Mouse (Mus musculus): ENCODE data around the gene Pla2g1b. TPM values are rescaled to one million over a fixed set of nuclear protein-coding genes. Genes with fewer than 3 reads are reported as not detected.
A peak's percentile ranks its signal among the peaks of the same experiment; 100 is the strongest.
"Not testable (repeated sequence)": the region's sequence is repeated elsewhere in the genome, so short reads cannot be mapped to it uniquely, and the experiment has no call there.

Gene Pla2g1b
- not detected in 2 replicates for polyA plus RNA-seq (2012; rRNA removed)

DNA sequence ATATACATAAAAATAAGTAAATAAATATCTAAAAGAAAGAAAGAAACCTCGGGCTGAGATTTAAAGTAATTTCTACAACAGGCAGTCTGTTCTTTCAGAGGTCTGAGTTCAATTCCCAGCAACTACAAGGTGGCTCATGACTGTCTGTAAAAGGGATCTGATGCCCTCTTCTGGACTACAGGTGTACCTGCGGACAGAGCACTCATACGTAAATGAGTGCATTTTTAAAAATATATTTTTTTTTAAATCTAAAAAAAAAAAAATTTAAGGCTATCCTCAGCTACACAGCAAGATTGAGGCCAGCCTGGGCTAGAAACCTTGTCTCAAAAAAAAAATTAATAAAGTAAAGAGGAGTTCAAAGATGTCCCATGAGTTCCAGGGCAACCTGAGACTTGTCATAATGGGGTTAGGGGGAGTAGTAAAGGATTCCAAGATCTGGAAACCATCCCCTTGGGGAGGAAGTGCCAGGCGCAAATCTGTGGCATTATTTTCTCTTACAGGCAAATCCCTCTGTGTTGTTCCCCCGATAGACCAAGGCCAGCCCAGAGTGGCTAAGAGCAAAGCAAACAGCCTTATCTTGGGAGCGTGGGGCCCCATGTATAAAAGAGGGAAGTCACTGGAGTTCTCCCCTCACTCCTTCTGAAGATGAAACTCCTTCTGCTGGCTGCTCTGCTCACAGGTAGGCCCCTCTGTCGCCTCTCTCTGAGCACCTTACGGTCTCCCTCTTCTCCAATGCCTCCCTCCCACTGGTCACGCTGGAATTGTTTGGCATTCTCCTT is at the start of gene Pla2g1b:
Gene Pla2g1b, plus strand, starts transcription at position 621 of the 779 bp plus-strand sequence.
- DNase-seq (ENCODE audit: extremely low spot score in 1 of 2, low spot score in 1 of 2): no peak

DNA sequence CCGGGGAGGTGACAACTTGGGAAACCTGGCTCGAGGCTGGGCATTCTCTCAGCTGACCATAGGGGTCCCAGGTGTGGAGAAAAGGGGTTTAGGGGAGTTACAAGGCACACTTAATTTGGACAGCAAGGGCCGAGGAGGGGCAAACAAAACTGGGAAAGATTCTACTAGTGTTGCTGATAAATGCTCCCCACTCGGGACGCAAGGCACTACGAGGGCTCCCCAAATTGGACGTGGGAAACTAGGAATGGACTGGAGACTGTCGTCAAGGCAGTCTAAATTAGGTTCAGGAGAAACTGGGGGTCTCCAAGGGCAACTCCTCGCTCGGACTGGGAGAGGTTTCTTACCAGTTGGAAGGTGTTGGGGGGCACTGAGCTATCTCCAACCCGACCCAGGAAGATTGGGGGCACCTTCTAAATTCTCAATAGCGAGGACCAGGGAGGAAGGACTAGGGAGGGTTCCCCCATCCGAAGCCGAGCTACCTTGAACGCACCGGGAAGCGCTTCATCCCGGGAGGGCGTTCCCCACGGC is 37.2 kb upstream of the Pla2g1b start:
- DNase-seq (ENCODE audit: extremely low spot score in 1 of 2, low spot score in 1 of 2): no peak

DNA sequence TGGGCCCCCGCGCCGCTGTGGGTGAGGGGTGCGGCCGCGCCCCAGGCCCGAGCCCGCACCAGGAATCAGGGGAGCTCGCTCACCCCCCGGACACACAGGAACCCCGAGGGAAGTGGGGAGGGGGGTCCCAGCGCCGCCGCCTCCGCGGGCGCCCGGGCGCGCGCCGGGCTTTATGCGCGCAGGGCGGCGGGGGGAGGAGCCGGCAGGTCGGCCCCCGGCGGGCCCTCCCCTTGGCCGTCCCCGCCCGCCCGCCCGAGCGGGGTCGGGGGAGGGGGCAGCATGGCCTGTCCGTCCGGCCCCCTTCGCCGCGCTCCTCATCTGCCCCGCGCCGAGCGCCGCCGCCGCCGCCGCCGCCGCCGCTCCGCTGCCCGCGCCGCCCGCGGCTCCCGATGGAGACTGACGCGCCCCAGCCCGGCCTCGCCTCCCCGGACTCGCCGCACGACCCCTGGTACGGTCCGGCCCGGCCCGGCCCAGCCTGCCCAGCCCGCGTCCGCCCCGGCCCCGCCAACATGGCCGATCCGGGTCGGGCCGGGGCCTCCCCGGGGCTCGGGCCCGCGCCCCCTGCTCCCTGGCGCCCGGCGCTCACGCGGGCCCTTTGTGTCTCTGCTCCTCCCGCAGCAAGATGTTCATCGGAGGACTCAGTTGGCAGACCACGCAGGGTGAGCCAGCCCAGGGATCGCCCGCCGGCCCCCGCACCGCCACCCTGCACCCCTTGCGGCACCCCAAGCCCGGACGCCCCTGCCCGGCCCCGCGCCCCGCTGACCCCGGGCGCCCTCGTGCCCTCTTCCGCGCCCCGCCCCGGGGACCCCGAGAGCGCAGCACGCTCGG is 36.5 kb upstream of the Pla2g1b start, which contains the start of gene Msi1:
Gene Msi1, plus strand, starts transcription at position 241 of the 828 bp plus-strand sequence.
- no peak for DNase-seq (ENCODE audit: extremely low spot score in 1 of 2, low spot score in 1 of 2)

DNA sequence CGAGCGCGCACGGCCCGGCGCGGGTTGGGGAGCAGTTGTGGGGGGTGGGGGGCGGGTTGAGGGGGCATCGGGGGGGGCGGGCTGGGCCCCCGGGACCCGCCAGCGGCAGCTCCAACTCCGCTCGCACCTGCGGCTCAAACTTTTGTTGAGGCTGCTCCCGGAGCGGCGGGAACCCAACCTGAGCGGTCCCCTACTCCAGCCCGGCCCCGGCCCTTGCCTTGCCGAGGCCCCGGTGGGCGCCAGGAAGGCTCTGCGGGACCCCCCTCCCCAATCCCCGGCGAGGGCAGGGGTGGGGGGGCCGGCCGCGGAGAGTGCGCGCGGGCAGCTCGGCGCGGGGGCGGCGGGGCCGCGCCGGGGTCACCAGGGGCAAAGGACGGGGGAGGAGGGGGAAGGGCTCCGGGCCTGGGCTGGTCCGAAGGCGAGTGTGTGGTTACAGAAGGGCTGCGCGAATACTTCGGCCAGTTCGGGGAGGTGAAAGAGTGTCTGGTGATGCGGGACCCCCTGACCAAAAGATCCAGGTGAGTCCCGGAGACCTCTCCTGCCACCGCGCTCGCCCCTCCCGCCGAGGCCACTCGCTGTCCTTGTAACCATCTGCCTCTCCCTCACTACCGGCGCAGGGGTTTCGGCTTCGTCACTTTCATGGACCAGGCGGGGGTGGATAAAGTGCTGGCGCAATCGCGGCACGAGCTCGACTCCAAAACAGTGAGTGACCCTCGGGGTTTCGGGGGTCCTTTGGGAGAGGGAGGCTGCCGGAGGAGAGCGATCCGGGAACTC is 35.7 kb upstream of the Pla2g1b start:
- no peak for DNase-seq (ENCODE audit: extremely low spot score in 1 of 2, low spot score in 1 of 2)

DNA sequence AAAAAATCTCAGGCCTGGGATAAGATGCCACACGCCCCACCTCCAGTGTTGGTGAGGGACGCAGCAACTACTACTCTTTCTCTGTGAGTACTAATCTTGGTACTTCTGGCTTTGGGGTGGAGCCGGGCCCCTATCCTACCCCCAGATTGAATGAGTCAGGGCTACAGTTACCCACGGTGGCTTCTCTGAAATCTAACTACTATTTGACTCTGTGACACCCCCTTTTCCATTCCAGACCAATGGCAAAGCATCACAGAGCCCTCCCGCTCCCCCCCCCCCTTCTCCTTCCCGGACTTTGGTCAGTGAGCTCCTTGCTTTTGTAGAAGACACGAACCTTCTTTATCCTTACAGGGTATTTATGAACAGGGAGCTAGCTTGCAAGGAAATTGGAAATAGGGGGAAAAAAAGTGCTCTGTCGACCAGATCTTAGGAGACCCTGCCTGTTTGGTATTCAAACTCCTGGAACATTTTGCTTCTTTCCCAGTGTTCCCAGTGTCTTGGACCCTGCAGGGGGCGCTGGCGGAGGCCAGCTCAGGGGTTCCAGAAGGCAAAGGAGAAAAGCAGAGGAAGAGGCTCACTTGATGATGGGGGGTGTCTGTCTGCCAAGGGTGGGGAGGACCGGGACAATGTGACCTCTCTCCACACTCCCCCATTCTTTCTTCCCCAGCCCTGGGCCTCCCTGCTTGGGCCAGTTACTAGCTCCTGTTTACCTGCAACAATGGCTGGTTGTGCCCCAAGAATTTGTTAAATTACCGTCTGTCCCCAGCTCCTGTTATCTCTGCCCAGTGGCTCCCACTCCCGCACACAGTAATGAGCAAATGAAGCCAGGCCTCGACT is 34.8 kb upstream of the Pla2g1b start:
- DNase-seq (ENCODE audit: extremely low spot score in 1 of 2, low spot score in 1 of 2): no peak

DNA sequence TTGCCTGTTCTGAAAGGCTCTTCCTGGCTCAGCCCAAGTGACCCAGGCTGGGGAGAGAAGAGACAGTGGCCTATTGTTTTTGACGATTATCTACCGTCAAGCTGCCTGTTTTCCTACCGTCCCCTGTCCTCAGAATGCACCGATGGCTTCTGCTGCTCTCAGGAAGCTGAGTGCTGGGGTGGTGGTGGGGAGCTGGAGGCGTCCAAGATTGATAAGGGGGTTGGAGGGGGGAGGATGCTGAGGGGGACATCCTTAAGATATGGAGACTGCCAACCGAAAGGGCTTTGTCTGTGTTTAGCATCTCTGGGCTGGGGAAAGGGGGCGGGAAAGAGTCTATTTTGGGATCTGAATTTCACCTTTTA is 34.2 kb upstream of the Pla2g1b start:
- DNase-seq (ENCODE audit: extremely low spot score in 1 of 2, low spot score in 1 of 2): no peak

DNA sequence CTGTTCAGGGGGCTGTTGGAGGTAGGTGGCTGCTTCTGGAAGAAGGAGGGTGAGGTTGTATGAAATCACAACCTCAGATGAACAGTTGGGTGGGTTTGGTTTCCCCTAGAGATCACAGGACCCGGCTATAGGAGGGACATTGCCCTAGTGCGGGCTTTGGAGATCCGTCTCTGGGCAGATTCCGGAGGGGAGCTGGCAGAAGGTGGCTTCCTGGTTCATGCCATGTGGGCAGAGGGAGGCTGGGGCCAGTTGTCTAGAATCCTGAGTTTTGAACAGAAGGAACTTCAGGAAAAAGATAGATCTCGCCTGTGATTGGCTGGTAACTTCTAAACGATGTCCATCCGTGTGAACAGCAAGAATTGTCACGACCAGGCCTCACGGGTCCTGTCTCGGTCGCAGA is 33.7 kb upstream of the Pla2g1b start:
- no peak for DNase-seq (ENCODE audit: extremely low spot score in 1 of 2, low spot score in 1 of 2)

DNA sequence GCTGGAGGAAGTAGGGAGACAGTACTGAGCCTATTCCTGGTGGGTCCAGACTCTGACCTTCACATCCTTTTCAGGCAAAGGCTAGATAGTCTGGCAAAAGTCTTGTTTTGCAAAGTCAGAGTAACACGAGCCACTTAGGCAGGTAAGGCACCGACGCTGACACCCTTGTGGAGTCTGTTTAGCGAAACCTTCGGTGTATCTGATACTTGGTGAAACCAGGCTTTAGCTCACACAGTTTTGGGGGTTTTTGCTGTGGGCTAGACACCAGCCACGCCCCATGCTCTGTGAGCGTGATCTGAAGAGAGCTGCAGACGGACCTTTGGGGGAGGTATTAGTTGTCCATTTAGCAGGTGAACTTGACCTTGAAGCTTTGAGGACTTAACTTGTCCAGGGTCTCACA is 32.9 kb upstream of the Pla2g1b start:
- no peak for DNase-seq (ENCODE audit: extremely low spot score in 1 of 2, low spot score in 1 of 2)

DNA sequence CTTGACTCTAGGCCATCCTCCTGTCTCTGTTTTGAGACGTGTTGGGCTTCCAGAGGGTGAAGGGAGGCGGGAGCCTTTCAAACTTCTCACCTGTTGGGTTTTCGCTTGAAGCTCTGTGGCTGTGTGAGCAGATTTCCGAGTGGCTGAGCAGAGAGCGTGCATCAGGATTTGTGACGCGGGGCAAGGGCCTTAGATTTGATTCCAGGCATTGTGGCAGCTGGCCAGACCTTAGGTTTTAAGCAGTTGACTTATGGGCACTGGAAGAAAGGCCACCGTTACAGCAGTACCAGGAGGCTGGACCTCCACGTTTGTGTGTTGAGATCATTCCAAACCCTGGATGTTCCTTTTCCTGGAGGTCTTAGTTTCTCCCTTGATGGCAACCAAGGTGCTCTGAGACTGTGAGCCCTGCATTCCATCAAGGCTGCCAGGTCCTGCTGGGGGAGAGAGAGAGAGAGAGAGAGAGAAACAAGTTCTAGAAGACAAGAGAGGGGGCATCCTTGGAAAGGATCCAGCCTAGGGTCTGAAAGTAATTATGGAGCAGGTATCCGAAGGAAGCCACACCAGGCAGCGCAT is 31.7 kb upstream of the Pla2g1b start:
- DNase-seq (ENCODE audit: extremely low spot score in 1 of 2, low spot score in 1 of 2): no peak

DNA sequence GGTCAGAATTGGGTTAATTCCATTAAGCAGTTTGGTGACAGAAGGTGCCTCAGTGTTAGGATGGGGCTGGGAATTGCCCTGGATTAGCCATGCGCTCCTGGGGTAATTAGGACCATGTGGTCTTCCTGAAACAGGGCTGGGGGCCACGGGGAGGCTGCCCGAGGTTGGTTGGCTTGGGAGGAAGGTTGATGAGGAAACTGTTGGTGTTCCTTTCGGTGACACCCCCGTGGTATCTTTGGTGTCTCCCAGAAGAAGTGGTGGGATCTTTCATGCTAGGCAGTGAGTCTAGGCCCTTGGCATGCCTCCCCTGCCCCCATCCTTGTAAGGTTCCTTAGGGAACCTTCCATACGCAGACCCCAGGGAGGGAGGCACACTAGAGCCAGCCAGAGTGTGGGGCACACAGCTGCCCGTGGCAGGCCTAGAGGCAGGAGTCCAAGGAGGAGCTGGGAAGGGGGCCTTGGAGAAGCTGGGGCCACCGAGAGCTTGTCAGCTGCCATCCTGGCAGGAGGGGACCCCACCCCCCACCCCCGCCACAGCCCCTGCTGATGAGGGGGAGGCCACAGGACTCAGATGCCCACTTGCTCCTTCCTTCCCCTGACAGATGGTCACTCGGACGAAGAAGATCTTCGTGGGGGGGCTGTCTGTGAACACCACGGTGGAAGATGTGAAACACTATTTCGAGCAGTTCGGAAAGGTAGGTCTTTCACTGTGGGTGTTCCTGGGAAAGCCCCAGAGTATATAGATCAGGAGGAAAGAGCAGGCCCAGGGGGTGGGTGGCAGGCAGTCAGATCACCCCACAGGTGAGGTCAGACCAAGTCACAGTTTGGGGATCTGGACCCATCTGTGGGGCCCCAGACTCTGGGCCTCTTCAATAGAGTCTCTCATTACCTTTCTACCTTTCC is 31.0 kb upstream of the Pla2g1b start:
- DNase-seq (ENCODE audit: extremely low spot score in 1 of 2, low spot score in 1 of 2): no peak

DNA sequence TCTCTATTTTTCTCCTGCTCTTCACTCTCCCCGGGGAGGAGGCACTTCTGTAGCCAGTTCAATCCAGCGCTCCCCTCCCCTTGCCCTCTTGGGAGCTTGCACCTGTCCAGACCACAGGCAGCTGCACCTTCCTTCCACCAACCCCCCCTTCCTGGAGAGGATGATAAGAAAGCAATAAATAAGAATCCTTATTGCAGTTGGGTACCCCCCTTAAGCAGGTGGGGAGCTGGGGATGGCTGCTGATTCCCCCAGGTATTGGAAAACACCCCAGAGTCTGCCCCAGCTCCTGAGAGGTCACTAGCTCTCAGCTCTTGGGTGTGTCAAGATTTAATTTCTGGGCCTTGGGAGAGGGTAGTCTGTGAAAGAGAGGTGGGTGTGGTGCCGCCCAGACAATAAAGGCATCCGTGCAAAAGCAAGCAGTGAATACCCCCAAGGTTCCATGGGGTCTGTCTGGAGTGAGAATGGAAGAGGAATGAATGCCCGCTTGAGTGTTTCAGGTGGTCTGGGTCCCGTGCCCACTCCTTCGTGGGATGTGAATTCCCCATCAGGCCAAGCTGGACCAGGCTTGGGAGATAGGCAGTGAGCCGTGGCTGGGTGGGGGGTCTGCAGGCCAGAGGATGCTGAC is 30.2 kb upstream of the Pla2g1b start:
- DNase-seq (ENCODE audit: extremely low spot score in 1 of 2, low spot score in 1 of 2): no peak

DNA sequence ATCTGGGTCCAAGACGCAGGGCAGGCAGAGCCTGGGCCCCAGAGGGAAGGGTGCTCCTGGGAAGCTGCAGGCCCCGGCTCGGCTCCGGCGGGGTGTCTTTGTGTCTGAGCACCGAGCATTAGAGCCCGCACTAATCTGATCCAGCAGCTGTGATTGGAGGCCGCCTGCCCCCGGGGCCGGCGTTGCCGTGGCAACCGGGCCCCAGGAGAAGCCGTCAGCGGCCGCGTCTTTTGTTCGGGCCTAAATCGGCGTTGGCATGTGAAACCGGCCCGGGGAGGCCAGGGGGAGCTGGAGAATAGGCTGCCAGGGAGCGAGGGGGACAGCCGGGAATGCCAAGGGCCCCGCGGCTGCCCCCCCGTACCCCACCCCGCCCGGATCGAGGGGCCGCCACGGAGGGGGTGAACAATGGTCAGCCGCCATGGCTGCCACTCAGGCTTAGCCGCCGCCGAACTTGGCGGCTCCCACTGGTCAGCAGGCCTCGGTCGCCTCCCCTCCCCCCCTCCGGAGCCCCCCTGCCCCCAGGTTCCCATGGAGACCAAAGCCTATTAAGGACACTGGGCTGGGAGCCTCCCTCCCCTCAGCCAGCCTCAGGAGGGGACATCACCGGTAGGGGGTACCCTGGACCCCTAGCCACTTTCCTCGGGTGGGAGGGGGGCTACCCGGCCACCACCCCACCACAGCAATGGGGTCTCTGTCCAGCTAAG is 29.5 kb upstream of the Pla2g1b start:
- DNase-seq (ENCODE audit: extremely low spot score in 1 of 2, low spot score in 1 of 2): peak; percentile 87 to 91

DNA sequence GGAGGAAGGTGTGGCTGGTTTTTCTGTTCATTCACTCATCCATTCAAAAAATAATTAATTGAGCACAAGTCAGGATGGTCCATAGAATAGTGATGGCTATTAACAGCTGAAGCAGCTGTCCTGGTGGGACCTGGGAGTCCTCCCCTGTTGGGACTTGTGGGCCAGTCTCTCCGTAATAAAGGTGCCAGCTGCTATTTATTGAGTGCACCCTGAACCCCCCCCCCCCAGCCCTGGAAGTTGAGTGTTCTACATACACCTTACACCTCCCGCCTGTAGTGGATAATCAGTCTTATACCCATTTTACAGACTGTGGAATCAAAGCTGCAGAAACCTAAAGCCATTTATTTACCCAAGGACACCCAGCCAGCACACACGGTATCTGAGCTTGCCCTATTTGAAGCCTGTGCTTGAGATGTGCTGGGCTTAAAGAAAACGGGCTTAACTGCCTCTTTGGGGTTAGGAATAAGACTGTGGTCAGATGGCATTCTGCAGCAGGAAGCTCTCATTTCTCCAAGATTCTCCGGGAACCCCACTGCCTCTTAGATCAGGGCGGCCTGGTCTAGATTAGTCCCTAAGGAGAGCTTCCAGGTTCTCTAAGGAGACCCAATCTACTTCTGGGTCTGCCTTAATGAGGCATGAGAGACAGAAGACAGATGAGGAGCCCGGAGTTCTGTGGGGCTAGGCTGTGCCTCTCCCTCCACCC is 28.7 kb upstream of the Pla2g1b start:
- no peak for DNase-seq (ENCODE audit: extremely low spot score in 1 of 2, low spot score in 1 of 2)

DNA sequence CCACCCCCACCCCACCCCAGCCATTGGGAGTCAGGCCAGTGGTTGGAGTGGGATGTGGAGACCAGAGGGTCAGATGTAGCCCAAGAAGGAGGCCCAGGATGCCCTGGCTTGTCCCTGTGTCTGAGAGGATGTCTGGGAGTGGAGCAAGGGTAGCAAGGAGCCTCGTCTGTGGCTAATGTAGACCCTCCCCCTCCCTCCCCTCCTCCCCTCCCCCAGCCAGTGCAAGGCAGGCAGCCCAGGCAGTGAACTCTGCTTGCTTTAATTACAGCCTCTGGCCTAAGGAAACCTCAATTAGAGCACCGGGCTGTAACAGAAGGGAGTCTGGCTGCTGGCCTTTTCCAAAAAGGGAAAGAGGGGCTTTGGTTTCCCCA is 28.1 kb upstream of the Pla2g1b start:
- no peak for DNase-seq (ENCODE audit: extremely low spot score in 1 of 2, low spot score in 1 of 2)

DNA sequence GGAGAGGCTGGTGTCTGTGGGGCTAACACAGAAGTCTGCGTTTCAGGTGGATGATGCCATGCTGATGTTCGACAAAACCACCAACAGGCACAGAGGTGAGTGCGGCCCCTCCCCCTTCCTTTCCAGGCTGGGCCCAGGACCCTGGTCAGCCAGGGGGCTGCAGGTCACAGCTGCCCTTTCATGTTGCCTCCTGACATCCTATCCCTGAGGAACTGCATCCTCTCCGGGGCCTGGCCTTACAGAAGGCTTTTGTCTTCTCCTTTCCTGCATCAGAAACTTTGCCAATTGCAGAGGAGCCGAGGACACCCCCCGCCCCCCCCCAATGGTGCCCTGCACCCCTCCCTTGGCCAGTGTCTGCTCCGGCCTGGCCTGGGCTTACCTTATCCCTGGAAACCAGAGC is 27.4 kb upstream of the Pla2g1b start:
- DNase-seq (ENCODE audit: extremely low spot score in 1 of 2, low spot score in 1 of 2): no peak

DNA sequence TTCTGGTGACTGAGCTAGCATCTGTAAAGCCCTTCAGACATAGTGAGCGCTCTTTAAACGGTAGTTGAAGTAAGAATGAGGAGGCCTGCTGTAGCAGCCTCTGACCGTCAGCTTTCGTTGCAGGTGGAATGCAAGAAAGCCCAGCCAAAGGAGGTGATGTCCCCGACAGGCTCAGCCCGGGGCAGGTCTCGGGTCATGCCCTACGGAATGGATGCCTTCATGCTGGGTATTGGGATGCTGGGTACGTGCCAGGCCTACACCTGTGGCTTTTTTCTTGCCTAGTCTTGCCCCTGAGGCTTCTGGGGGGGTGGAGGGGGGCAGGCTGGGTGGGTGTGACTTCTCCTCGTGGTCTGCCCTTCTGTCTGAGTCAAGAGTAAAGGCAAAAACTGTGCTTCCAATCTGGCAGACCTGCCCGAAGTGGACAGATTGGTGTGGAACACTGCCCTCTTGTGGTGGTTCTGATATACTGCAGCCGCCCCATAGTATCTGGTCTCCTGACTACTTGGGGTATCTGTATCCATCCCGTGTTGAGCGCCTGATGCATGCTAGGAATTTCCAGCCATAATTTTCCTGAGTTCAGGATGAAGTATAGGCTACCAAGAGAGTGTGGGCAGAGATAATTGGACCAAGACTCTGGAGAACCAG is 24.7 kb upstream of the Pla2g1b start:
- DNase-seq (ENCODE audit: extremely low spot score in 1 of 2, low spot score in 1 of 2): peak; percentile 56 to 91

DNA sequence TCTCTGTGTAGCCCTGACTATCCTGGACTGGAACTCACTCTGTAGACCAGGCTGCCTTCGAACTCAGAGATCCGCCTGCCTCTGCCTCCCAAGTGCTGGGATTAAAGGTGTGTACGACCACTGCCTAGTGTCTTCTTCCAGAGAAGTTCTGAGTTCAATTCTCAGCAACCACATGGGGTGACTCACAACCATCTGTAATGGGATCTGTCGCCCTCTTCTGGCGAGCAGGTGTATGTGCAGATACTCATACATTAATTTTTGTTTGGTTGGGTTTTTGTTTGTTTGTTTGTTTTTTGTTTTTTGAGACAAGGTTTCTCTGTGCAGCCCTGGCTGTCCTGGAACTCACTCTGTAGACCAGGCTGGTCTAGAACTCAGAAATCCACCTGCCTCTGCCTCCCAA is 23.4 kb upstream of the Pla2g1b start:
- DNase-seq (ENCODE audit: extremely low spot score in 1 of 2, low spot score in 1 of 2): not testable (repeated sequence)

All from frontal cortex, adult 2 months (tissue).